Mouse (Mus musculus) urinary bladder, postnatal 4 days (tissue): ENCODE measurements around the gene Rab5c.

Experiments used
- DNase-seq, 2 experiments: peaks; one replicate each; pipeline ENCODE4 v3.0.0; 2021 to 2022; ENCODE audit warnings: low spot score in 2 of 2

The Rab5c gene

GRCm38 (mm10) chr11:100754021-100754692, 16.1 kb upstream of the Rab5c start:
- no peak for DNase-seq

- no peak for DNase-seq
Observed at GRCm38 (mm10) chr11:100752294-100752693, 14.3 kb upstream of the Rab5c start.

- DNase-seq, result no peak
Observed at GRCm38 (mm10) chr11:100750127-100750526, 12.1 kb upstream of the Rab5c start.

GRCm38 (mm10) chr11:100749469-100749868, 11.5 kb upstream of the Rab5c start:
- no peak for DNase-seq

GRCm38 (mm10) chr11:100748620-100749019, 10.6 kb upstream of the Rab5c start:
- DNase-seq, result no peak

- DNase-seq, result no peak
Observed at GRCm38 (mm10) chr11:100747114-100747513, 9.1 kb upstream of the Rab5c start.

- no peak for DNase-seq
Observed at GRCm38 (mm10) chr11:100746546-100746945, 8.5 kb upstream of the Rab5c start.

- no peak for DNase-seq
Observed at GRCm38 (mm10) chr11:100745085-100745484, 7.1 kb upstream of the Rab5c start.

GRCm38 (mm10) chr11:100741348-100741747, 3.3 kb upstream of the Rab5c start:
- no peak for DNase-seq

- DNase-seq, result no peak
Observed at GRCm38 (mm10) chr11:100738749-100739148, 734 bp upstream of the Rab5c start.

- DNase-seq, result no peak
Observed at GRCm38 (mm10) chr11:100737105-100737733, 796 bp downstream of the Rab5c start.

GRCm38 (mm10) chr11:100736746-100737080, 1.3 kb downstream of the Rab5c start:
- DNase-seq, result no peak

- no peak for DNase-seq
Observed at GRCm38 (mm10) chr11:100735954-100736745, 1.9 kb downstream of the Rab5c start.

- no peak for DNase-seq
Observed at GRCm38 (mm10) chr11:100735134-100735865, 2.7 kb downstream of the Rab5c start.

GRCm38 (mm10) chr11:100730477-100731205, 7.4 kb downstream of the Rab5c start:
- DNase-seq, result no peak

GRCm38 (mm10) chr11:100729976-100730375, 8.0 kb downstream of the Rab5c start:
- DNase-seq, result no peak

GRCm38 (mm10) chr11:100728601-100729000, 9.4 kb downstream of the Rab5c start:
- DNase-seq, result no peak

GRCm38 (mm10) chr11:100727201-100727600, 10.8 kb downstream of the Rab5c start:
- DNase-seq, result no peak

- no peak for DNase-seq
Observed at GRCm38 (mm10) chr11:100724919-100725512, 13.0 kb downstream of the Rab5c start.

GRCm38 (mm10) chr11:100722493-100723028, 15.5 kb downstream of the Rab5c start:
- DNase-seq, result no peak
